Mouse (Mus musculus): ENCODE data around the gene Fgf11. TPM values are rescaled to one million over a fixed set of nuclear protein-coding genes. Genes with fewer than 3 reads are reported as not detected.

Fgf11 gene
- polyA plus RNA-seq, 1 experiment from 2014 or later: 0.20 TPM

- peaks cover 58% of the 10 kb centered on the region for H3K27me3 ChIP-seq
- DNase-seq: no peak
- ATAC-seq (ENCODE audit: low read depth): no peak
- H3K27ac ChIP-seq: peak overlapping the region; percentile 55
- peak overlapping the region; percentile 95 for H3K4me2 ChIP-seq
- 2% methylated on average over 50 of the region's 52 CpGs for WGBS (ENCODE audit: insufficient replicate concordance)
- H3K4me3 ChIP-seq (replicated peaks): peak overlapping the region; percentile 70
- H3K9ac ChIP-seq: peak overlapping the region; percentile 72
- H3K4me1 ChIP-seq (replicated peaks): peaks cover 58% of the 10 kb centered on the region
- no peaks in the 10 kb centered on the region for H3K9me3 ChIP-seq (replicated peaks)
- H3K36me3 ChIP-seq: 0 out of 2 replicates have a peak, but pooled peaks cover 3% of the 10 kb centered on the region
Observed at GRCm38 (mm10) chr11:69836703-69837576, 35.3 kb upstream of the Fgf11 start.

- Histone ChIP-seq H3K4me3 (replicated peaks) (no peak overlapping the region; the same call in 1 of the 2 replicates), H3K27ac (no peak overlapping the region), H3K9ac (no peak overlapping the region), H3K36me3 (0 out of 2 replicates have a peak, but pooled peaks cover 3% of the 10 kb centered on the region), H3K4me2 (peak overlapping the region; percentile 95), H3K4me1 (replicated peaks) (peaks cover 65% of the 10 kb centered on the region), H3K27me3 (peaks cover 58% of the 10 kb centered on the region), H3K9me3 (replicated peaks) (no peaks in the 10 kb centered on the region)
- 17% methylated on average over 4 of the region's 4 CpGs for WGBS (ENCODE audit: insufficient replicate concordance)
- ATAC-seq (ENCODE audit: low read depth) (no peak), DNase-seq (no peak)
Observed at GRCm38 (mm10) chr11:69835966-69836335, 34.3 kb upstream of the Fgf11 start.

- Histone ChIP-seq H3K4me2 (peak overlapping the region; percentile 95; the same call in 1 of the 2 replicates), H3K4me1 (replicated peaks) (peaks cover 65% of the 10 kb centered on the region), H3K27me3 (peaks cover 58% of the 10 kb centered on the region), H3K27ac (no peak overlapping the region), H3K9me3 (replicated peaks) (no peaks in the 10 kb centered on the region), H3K9ac (no peak overlapping the region), H3K4me3 (replicated peaks) (no peak overlapping the region; the same call in 1 of the 2 replicates), H3K36me3 (0 out of 2 replicates have a peak, but pooled peaks cover 3% of the 10 kb centered on the region)
- DNase-seq (no peak), ATAC-seq (ENCODE audit: low read depth) (no peak)
- WGBS (ENCODE audit: insufficient replicate concordance): 15% methylated on average over 9 of the region's 9 CpGs
Observed at GRCm38 (mm10) chr11:69835326-69835965, 33.8 kb upstream of the Fgf11 start.

GRCm38 (mm10) chr11:69834001-69834549 is 32.4 kb upstream of the Fgf11 start:
- H3K36me3 ChIP-seq: no peaks in the 10 kb centered on the region
- DNase-seq: peak; percentile 55
- peak overlapping the region; percentile 71 for H3K4me2 ChIP-seq
- 0 out of 2 replicates have a peak overlapping the region, but pooled peaks have one; percentile 19 for H3K27ac ChIP-seq
- H3K27me3 ChIP-seq: peaks cover 61% of the 10 kb centered on the region
- peak overlapping the region; percentile 53 for H3K4me3 ChIP-seq (replicated peaks)
- peaks cover 53% of the 10 kb centered on the region for H3K4me1 ChIP-seq (replicated peaks)
- H3K9ac ChIP-seq: peak overlapping the region; percentile 68
- no peaks in the 10 kb centered on the region for H3K9me3 ChIP-seq (replicated peaks)
- 2% methylated on average over 45 of the region's 48 CpGs for WGBS (ENCODE audit: insufficient replicate concordance)
- peak; percentile 21; the same call in 1 of the 2 replicates for ATAC-seq (ENCODE audit: low read depth)

- ATAC-seq (ENCODE audit: low read depth) (no peak), DNase-seq (no peak)
- Histone ChIP-seq H3K4me3 (replicated peaks) (peak overlapping the region; percentile 53), H3K27me3 (peaks cover 61% of the 10 kb centered on the region), H3K9me3 (replicated peaks) (no peaks in the 10 kb centered on the region), H3K9ac (peak overlapping the region; percentile 68), H3K4me2 (peak overlapping the region; percentile 71), H3K27ac (no peak overlapping the region), H3K4me1 (replicated peaks) (peaks cover 51% of the 10 kb centered on the region), H3K36me3 (no peaks in the 10 kb centered on the region)
- WGBS (ENCODE audit: insufficient replicate concordance): 43% methylated on average over 8 of the region's 8 CpGs
Observed at GRCm38 (mm10) chr11:69833554-69833953, 31.9 kb upstream of the Fgf11 start.

- Histone ChIP-seq H3K4me3 (replicated peaks) (no peak overlapping the region), H3K27me3 (peaks cover 23% of the 10 kb centered on the region), H3K9ac (no peak overlapping the region), H3K4me1 (replicated peaks) (peaks cover 13% of the 10 kb centered on the region), H3K9me3 (replicated peaks) (no peaks in the 10 kb centered on the region), H3K27ac (no peak overlapping the region), H3K4me2 (no peak overlapping the region), H3K36me3 (peaks cover 24% of the 10 kb centered on the region)
- 0 out of 2 replicates have a peak, but pooled peaks have one; percentile 24 for ATAC-seq (ENCODE audit: low read depth)
- DNase-seq: no peak
- 76% methylated on average over 5 of the region's 5 CpGs for WGBS (ENCODE audit: insufficient replicate concordance)
Observed at GRCm38 (mm10) chr11:69828832-69829231, 27.2 kb upstream of the Fgf11 start.

GRCm38 (mm10) chr11:69823456-69823855 is 21.8 kb upstream of the Fgf11 start:
- no peak overlapping the region for H3K27ac ChIP-seq
- H3K9me3 ChIP-seq (replicated peaks): no peaks in the 10 kb centered on the region
- no peak overlapping the region for H3K4me2 ChIP-seq
- 67% methylated on average over 2 of the region's 2 CpGs for WGBS (ENCODE audit: insufficient replicate concordance)
- H3K36me3 ChIP-seq: peaks cover 24% of the 10 kb centered on the region
- H3K4me3 ChIP-seq (replicated peaks): no peak overlapping the region
- no peaks in the 10 kb centered on the region for H3K4me1 ChIP-seq (replicated peaks)
- ATAC-seq (ENCODE audit: low read depth) (no peak), DNase-seq (no peak)
- H3K9ac ChIP-seq: no peak overlapping the region
- peaks cover 9% of the 10 kb centered on the region for H3K27me3 ChIP-seq

- Histone ChIP-seq H3K4me2 (no peak within 1 kb of the TSS), H3K9me3 (replicated peaks) (no peaks in the 10 kb centered on the region), H3K36me3 (peaks cover 17% of the 10 kb centered on the region), H3K4me3 (replicated peaks) (no peak within 1 kb of the TSS), H3K9ac (no peak within 1 kb of the TSS), H3K27ac (no peak within 1 kb of the TSS), H3K27me3 (peaks cover 15% of the 10 kb centered on the region), H3K4me1 (replicated peaks) (no peaks in the 10 kb centered on the region)
- no peak for DNase-seq
- no peak for ATAC-seq (ENCODE audit: low read depth)
- WGBS (ENCODE audit: insufficient replicate concordance): 69% methylated on average over 3 of the region's 3 CpGs
Observed at GRCm38 (mm10) chr11:69822080-69822479, 20.4 kb upstream of the Fgf11 start, which contains the start of gene Spem1. Gene Spem1, minus strand, starts transcription at chr11:69822180.

- WGBS (ENCODE audit: insufficient replicate concordance): 66% methylated on average over 8 of the region's 8 CpGs
- Histone ChIP-seq H3K9me3 (replicated peaks) (no peaks in the 10 kb centered on the region; the same call in 1 of the 2 replicates), H3K36me3 (no peaks in the 10 kb centered on the region), H3K4me3 (replicated peaks) (no peak overlapping the region), H3K4me1 (replicated peaks) (no peaks in the 10 kb centered on the region), H3K4me2 (no peak overlapping the region), H3K27me3 (peaks cover 20% of the 10 kb centered on the region), H3K9ac (no peak overlapping the region), H3K27ac (no peak overlapping the region)
- DNase-seq (no peak), ATAC-seq (ENCODE audit: low read depth) (no peak)
Observed at GRCm38 (mm10) chr11:69818871-69819270, 17.2 kb upstream of the Fgf11 start.

- H3K4me2 ChIP-seq: no peak within 1 kb of the TSS
- WGBS (ENCODE audit: insufficient replicate concordance): 62% methylated on average over 2 of the region's 2 CpGs
- ATAC-seq (ENCODE audit: low read depth): no peak
- no peaks in the 10 kb centered on the region for H3K36me3 ChIP-seq
- H3K9me3 ChIP-seq (replicated peaks): no peaks in the 10 kb centered on the region; the same call in 1 of the 2 replicates
- no peaks in the 10 kb centered on the region for H3K4me1 ChIP-seq (replicated peaks)
- no peak within 1 kb of the TSS for H3K4me3 ChIP-seq (replicated peaks)
- H3K27ac ChIP-seq: no peak within 1 kb of the TSS
- H3K27me3 ChIP-seq: peaks cover 15% of the 10 kb centered on the region
- no peak within 1 kb of the TSS for H3K9ac ChIP-seq
- DNase-seq: no peak
Observed at GRCm38 (mm10) chr11:69818365-69818764, 16.7 kb upstream of the Fgf11 start, which contains the start of gene Spem2. Gene Spem2, minus strand, starts transcription at chr11:69818465.

- peaks cover 24% of the 10 kb centered on the region for H3K27me3 ChIP-seq
- H3K27ac ChIP-seq: no peak overlapping the region
- no peak overlapping the region for H3K4me3 ChIP-seq (replicated peaks)
- no peaks in the 10 kb centered on the region for H3K36me3 ChIP-seq
- 83% methylated on average over 12 of the region's 12 CpGs for WGBS (ENCODE audit: insufficient replicate concordance)
- H3K9me3 ChIP-seq (replicated peaks): no peaks in the 10 kb centered on the region; the same call in 1 of the 2 replicates
- DNase-seq (no peak), ATAC-seq (ENCODE audit: low read depth) (no peak)
- no peak overlapping the region for H3K4me2 ChIP-seq
- no peaks in the 10 kb centered on the region for H3K4me1 ChIP-seq (replicated peaks)
- no peak overlapping the region for H3K9ac ChIP-seq
Observed at GRCm38 (mm10) chr11:69816520-69816919, 14.9 kb upstream of the Fgf11 start.

Data from liver, embryonic 13.5 days (tissue).